Mouse (Mus musculus) MEL (cell line): ENCODE results near the gene Fev. TPM values are rescaled to one million over a fixed set of nuclear protein-coding genes. Genes with fewer than 3 reads are reported as not detected.

Experiments
- DNase-seq: peaks from one replicate; pipeline ENCODE4 v3.0.0; 2011; ENCODE audit warnings: low read depth, low spot score
- H3K27ac ChIP-seq: 2 replicates; pipeline ENCODE4 v1.5.1; 2012; ENCODE audit warnings: low read depth, mild to moderate bottlenecking, control low read depth, low read length, moderate library complexity; ENCODE audit not compliant: control insufficient read depth
- H3K27me3 ChIP-seq, 2 experiments: fragments of 150-350 bp in 1 of 2; sonication (generic) in 1 of 2; 2 replicates each; pipeline ENCODE4 v1.6.1; 2012; ENCODE audit warnings: low read length in 2 of 2, mild to moderate bottlenecking in 2 of 2, improper control_type of control experiment in 1 of 2, moderate library complexity in 1 of 2; ENCODE audit not compliant: insufficient read depth in 2 of 2, control insufficient read depth in 1 of 2
- H3K36me3 ChIP-seq, 2 experiments: 2 replicates each; pipeline ENCODE4 v1.6.1; 2012 to 2014; ENCODE audit warnings: low read length in 2 of 2, improper control_type of control experiment in 1 of 2, inconsistent platforms in 1 of 2, mild to moderate bottlenecking in 1 of 2; ENCODE audit not compliant: insufficient read depth in 2 of 2, control insufficient read depth in 1 of 2
- H3K4me1 ChIP-seq, 2 experiments: fragments of 150-350 bp in 1 of 2; sonication (generic) in 1 of 2; 2 replicates each; pipeline ENCODE4 v1.6.1; 2012; ENCODE audit warnings: low read length in 2 of 2, improper control_type of control experiment in 1 of 2, mild to moderate bottlenecking in 1 of 2; ENCODE audit not compliant: insufficient read depth in 2 of 2, control insufficient read depth in 1 of 2
- H3K4me3 ChIP-seq, 2 experiments: fragments of 150-350 bp in 1 of 2; sonication (generic) in 1 of 2; 2 replicates each; pipeline ENCODE4 v1.5.1; 2012; ENCODE audit warnings: low read depth in 2 of 2, low read length in 2 of 2, mild to moderate bottlenecking in 2 of 2, moderate library complexity in 2 of 2, control low read depth in 1 of 2, improper control_type of control experiment in 1 of 2; ENCODE audit not compliant: control insufficient read depth in 1 of 2, insufficient read depth in 1 of 2
- H3K79me2 ChIP-seq: 2 replicates; pipeline ENCODE4 v1.6.1; 2012; ENCODE audit warnings: mild to moderate bottlenecking, low read length, moderate library complexity; ENCODE audit not compliant: control insufficient read depth, poor library complexity, insufficient read depth
- H3K9ac ChIP-seq: 2 replicates; pipeline ENCODE4 v1.6.1; 2012; ENCODE audit warnings: low read depth, mild to moderate bottlenecking, control low read depth, low read length, moderate library complexity; ENCODE audit not compliant: control insufficient read depth, poor library complexity, severe bottlenecking
- H3K9me3 ChIP-seq: fragments of 150-350 bp; sonication (generic); replicated peaks from 2 replicates; pipeline ENCODE4 v1.6.1; 2012; ENCODE audit warnings: mild to moderate bottlenecking, low read length, improper control_type of control experiment, moderate library complexity; ENCODE audit not compliant: insufficient read depth
- E2F4 ChIP-seq: IDR thresholded peaks from 2 replicates; pipeline ENCODE4 v1.6.1; 2011; ENCODE audit warnings: low read depth, low read length, improper control_type of control experiment, borderline replicate concordance
- ELF1 ChIP-seq: IDR thresholded peaks from 2 replicates; pipeline ENCODE4 v1.6.1; 2014; ENCODE audit warnings: low read depth, mild to moderate bottlenecking, inconsistent platforms, low read length, improper control_type of control experiment, moderate library complexity
- EP300 ChIP-seq, 2 experiments: IDR thresholded peaks; 2 replicates each; pipeline ENCODE4 v1.6.1; 2011; ENCODE audit warnings: improper control_type of control experiment in 2 of 2, low read length in 2 of 2, low read depth in 1 of 2, mild to moderate bottlenecking in 1 of 2
- JUND ChIP-seq: IDR thresholded peaks from 2 replicates; pipeline ENCODE4 v1.6.1; 2011; ENCODE audit warnings: low read depth, mild to moderate bottlenecking, improper control_type of control experiment, low read length
- KAT2A ChIP-seq: conservative IDR thresholded peaks from 2 replicates; pipeline ENCODE4 v1.6.1; 2012; ENCODE audit warnings: low read depth, low read length, improper control_type of control experiment, inconsistent platforms
- MEF2A ChIP-seq: IDR thresholded peaks from 2 replicates; pipeline ENCODE4 v1.6.1; 2014; ENCODE audit warnings: low read depth, mild to moderate bottlenecking, inconsistent platforms, low read length, improper control_type of control experiment; ENCODE audit not compliant: poor library complexity, insufficient replicate concordance, severe bottlenecking; ENCODE audit errors: extremely low read depth
- MYB ChIP-seq: IDR thresholded peaks from 2 replicates; pipeline ENCODE4 v1.6.1; 2011; ENCODE audit warnings: mild to moderate bottlenecking, low read depth, low read length, improper control_type of control experiment
- NELFE ChIP-seq: IDR thresholded peaks from 2 replicates; pipeline ENCODE4 v1.6.1; 2011; ENCODE audit warnings: low read depth, low read length, improper control_type of control experiment
- NRF1 ChIP-seq: IDR thresholded peaks from 2 replicates; pipeline ENCODE4 v1.6.1; 2014; ENCODE audit warnings: low read depth, mild to moderate bottlenecking, inconsistent platforms, low read length, improper control_type of control experiment, moderate library complexity; ENCODE audit not compliant: poor library complexity, insufficient read depth, severe bottlenecking
- POLR2A ChIP-seq, 2 experiments: IDR thresholded peaks; 2 replicates each; pipeline ENCODE4 v1.6.1; 2011 to 2012; ENCODE audit warnings: low read length in 2 of 2, mild to moderate bottlenecking in 2 of 2, control low read depth in 1 of 2, improper control_type of control experiment in 1 of 2, low read depth in 1 of 2, moderate library complexity in 1 of 2; ENCODE audit not compliant: control insufficient read depth in 1 of 2, insufficient read depth in 1 of 2, poor library complexity in 1 of 2
- POLR2AphosphoS2 ChIP-seq: IDR thresholded peaks from 2 replicates; pipeline ENCODE4 v1.6.1; 2011; ENCODE audit warnings: low read length, improper control_type of control experiment
- POLR2AphosphoS5 ChIP-seq: IDR thresholded peaks from 2 replicates; pipeline ENCODE4 v1.6.1; 2012; ENCODE audit warnings: low read depth, borderline replicate concordance, mild to moderate bottlenecking, inconsistent platforms, low read length, moderate library complexity, mixed read lengths
- SMC3 ChIP-seq: IDR thresholded peaks from 2 replicates; pipeline ENCODE4 v1.6.1; 2011; ENCODE audit warnings: low read depth, low read length, improper control_type of control experiment
- TBP ChIP-seq: IDR thresholded peaks from 2 replicates; pipeline ENCODE4 v1.8.0; 2011; ENCODE audit warnings: low read depth, low read length, improper control_type of control experiment
- TCF12 ChIP-seq: IDR thresholded peaks from 2 replicates; pipeline ENCODE4 v1.6.1; 2014; ENCODE audit warnings: low read depth, mild to moderate bottlenecking, inconsistent platforms, low read length, improper control_type of control experiment, moderate library complexity
- UBTF ChIP-seq: IDR thresholded peaks from 2 replicates; pipeline ENCODE4 v1.6.1; 2012; ENCODE audit warnings: low read depth, mild to moderate bottlenecking, inconsistent platforms, low read length, improper control_type of control experiment, moderate library complexity, borderline replicate concordance; ENCODE audit not compliant: insufficient read depth
- USF2 ChIP-seq, 2 experiments: IDR thresholded peaks; 2 replicates each; pipeline ENCODE4 v1.6.1; 2011 to 2012; ENCODE audit warnings: improper control_type of control experiment in 2 of 2, low read length in 2 of 2, borderline replicate concordance in 1 of 2, inconsistent platforms in 1 of 2, low read depth in 1 of 2, mild to moderate bottlenecking in 1 of 2; ENCODE audit not compliant: insufficient read depth in 1 of 2
- ZC3H11A ChIP-seq: IDR thresholded peaks from 2 replicates; pipeline ENCODE4 v1.6.1; 2012; ENCODE audit warnings: low read depth, mild to moderate bottlenecking, inconsistent platforms, low read length, improper control_type of control experiment
- ZKSCAN1 ChIP-seq: IDR thresholded peaks from 2 replicates; pipeline ENCODE4 v1.6.1; 2012; ENCODE audit warnings: low read depth, mild to moderate bottlenecking, inconsistent platforms, low read length, improper control_type of control experiment, moderate library complexity
- polyA plus RNA-seq, 2 experiments: library from polyadenylated mRNA; stranded (reverse) in 1 of 2; unstranded in 1 of 2; fragments of >175 nt in 1 of 2; fragments of >200 nt in 1 of 2; gene quantifications; 2 replicates each; pipeline versions ENCODE4 v1.2.1 to v1.2.4; 2012; ENCODE audit warnings: low replicate concordance in 2 of 2, low read depth in 1 of 2; ENCODE audit not compliant: insufficient read length in 2 of 2, insufficient read depth in 1 of 2, missing spikeins in 1 of 2
- total RNA-seq: library from RNA; depleted of rRNA; stranded (reverse); fragments of 300-350 nt; gene quantifications from 2 replicates; pipeline ENCODE4 v1.2.3, GENCODE M21; 2012

The Fev gene
- total and polyA plus RNA-seq, 3 experiments = not detected

GRCm38 (mm10) chr1:74856791-74857190, 28.4 kb downstream of the Fev start:
- no peak overlapping the region for H3K4me3 ChIP-seq
- no peaks in the 10 kb centered on the region for H3K27me3 ChIP-seq
- H3K36me3 ChIP-seq = no peaks in the 10 kb centered on the region
- H3K9ac ChIP-seq = no peak overlapping the region
- no peak overlapping the region for H3K27ac ChIP-seq
- TF ChIP-seq MEF2A (no peak), POLR2A (IDR thresholded peaks at IDR 0.05; ENCODE audit: control insufficient read depth in 1 of 2, insufficient read depth in 1 of 2, low read depth in 1 of 2, low read length in 2 of 2, poor library complexity in 1 of 2) (no peak), MYB (no peak), SMC3 (no peak), TBP (no peak), NELFE (no peak), NRF1 (no peak), ZC3H11A (no peak), TCF12 (no peak), ZKSCAN1 (no peak)
- no peaks in the 10 kb centered on the region for H3K9me3 ChIP-seq
- no peaks in the 10 kb centered on the region for H3K79me2 ChIP-seq
- DNase-seq = no peak
- no peaks in the 10 kb centered on the region for H3K4me1 ChIP-seq

DNA sequence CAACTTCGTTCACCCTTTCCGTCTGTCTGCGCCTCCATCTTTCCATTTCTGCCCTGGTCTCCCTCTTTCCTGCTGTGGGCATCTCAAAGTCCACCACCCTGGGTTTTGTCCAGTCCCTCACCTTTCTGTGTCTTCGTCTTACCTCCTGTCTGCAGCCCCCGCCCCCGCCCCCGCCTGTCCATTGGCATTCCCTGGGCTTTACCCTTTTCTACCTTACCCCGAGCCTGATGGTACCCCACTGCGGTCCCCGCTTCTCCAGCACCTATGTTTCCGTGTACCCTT, 28.8 kb downstream of the Fev start:
- H3K79me2 ChIP-seq = no peaks in the 10 kb centered on the region
- H3K36me3 ChIP-seq = no peaks in the 10 kb centered on the region
- no peaks in the 10 kb centered on the region for H3K27me3 ChIP-seq
- H3K27ac ChIP-seq = no peak overlapping the region
- TF ChIP-seq TBP = no peak
- no peak for TF ChIP-seq JUND
- no peak for TF ChIP-seq UBTF
- no peak for TF ChIP-seq POLR2AphosphoS5
- H3K4me1 ChIP-seq = no peaks in the 10 kb centered on the region
- no peak overlapping the region for H3K4me3 ChIP-seq
- H3K9me3 ChIP-seq = no peaks in the 10 kb centered on the region
- no peak for DNase-seq
- no peak overlapping the region for H3K9ac ChIP-seq

GRCm38 (mm10) chr1:74855651-74856438, 29.4 kb downstream of the Fev start:
- no peaks in the 10 kb centered on the region for H3K9me3 ChIP-seq
- H3K9ac ChIP-seq = no peak overlapping the region
- no peaks in the 10 kb centered on the region; a peak in 1 of 4 replicates for H3K27me3 ChIP-seq
- no peaks in the 10 kb centered on the region for H3K36me3 ChIP-seq
- no peak overlapping the region for H3K4me3 ChIP-seq
- no peak for TF ChIP-seq E2F4
- no peak for TF ChIP-seq KAT2A
- TF ChIP-seq TBP = no peak
- no peak for TF ChIP-seq USF2 (IDR thresholded peaks at IDR 0.05; ENCODE audit: borderline replicate concordance in 1 of 2, insufficient read depth in 1 of 2, low read depth in 1 of 2, low read length in 2 of 2)
- no peak for TF ChIP-seq NELFE
- TF ChIP-seq TCF12 = no peak
- no peak for TF ChIP-seq ELF1
- TF ChIP-seq EP300 (IDR thresholded peaks at IDR 0.05; ENCODE audit: low read depth in 1 of 2, low read length in 2 of 2) = no peak
- TF ChIP-seq POLR2AphosphoS2 = no peak
- no peak for TF ChIP-seq UBTF
- H3K79me2 ChIP-seq = no peaks in the 10 kb centered on the region
- DNase-seq = no peak
- H3K4me1 ChIP-seq = no peaks in the 10 kb centered on the region
- no peak overlapping the region for H3K27ac ChIP-seq
